Mouse (Mus musculus) kidney, postnatal 0 days (tissue): ENCODE data around the gene Hmcn1. TPM values are rescaled to one million over a fixed set of nuclear protein-coding genes. Genes with fewer than 3 reads are reported as not detected.

Source experiments
- ATAC-seq: fragments of 200-750 bp; cut with Nextera tagmentation; replicated peaks from 2 replicates; pipeline ENCODE4 v1.8.0; 2017; ENCODE audit warnings: low read depth, moderate number of reproducible peaks, moderate TSS enrichment, moderate library complexity; ENCODE audit not compliant: low FRiP score
- DNase-seq: peaks from one replicate; pipeline ENCODE4 v3.0.0-alpha.2; 2016; ENCODE audit warnings: low spot score
- H3K27ac ChIP-seq: fragments of 300-500 bp; sonication (generic); 2 replicates; pipeline ENCODE4 v1.5.1; 2014; ENCODE audit warnings: mild to moderate bottlenecking
- H3K27me3 ChIP-seq: fragments of 300-500 bp; sonication (generic); 2 replicates; pipeline ENCODE4 v1.6.1; 2014; ENCODE audit warnings: low read length, mixed read lengths; ENCODE audit not compliant: insufficient read depth
- H3K36me3 ChIP-seq: fragments of 300-500 bp; sonication (generic); 2 replicates; pipeline ENCODE4 v1.6.1; 2014; ENCODE audit warnings: low read length, mixed read lengths; ENCODE audit not compliant: insufficient read depth
- H3K4me1 ChIP-seq: fragments of 300-500 bp; sonication (generic); replicated peaks from 2 replicates; pipeline ENCODE4 v1.6.1; 2014; ENCODE audit warnings: antibody characterized with exemption, low read length, mixed read lengths; ENCODE audit not compliant: insufficient read depth
- H3K4me2 ChIP-seq: fragments of 300-500 bp; sonication (generic); 2 replicates; pipeline ENCODE4 v1.6.1; 2014; ENCODE audit warnings: mild to moderate bottlenecking, low read length, moderate library complexity, mixed read lengths
- H3K4me3 ChIP-seq: fragments of 300-500 bp; sonication (generic); replicated peaks from 2 replicates; pipeline ENCODE4 v1.5.1; 2014; ENCODE audit warnings: low read depth, low read length
- H3K9ac ChIP-seq: fragments of 300-500 bp; sonication (generic); 2 replicates; pipeline ENCODE4 v1.6.1; 2014; ENCODE audit warnings: low read depth, low read length
- H3K9me3 ChIP-seq: fragments of 300-500 bp; sonication (generic); replicated peaks from 2 replicates; pipeline ENCODE4 v1.6.1; 2016; ENCODE audit warnings: low read length, inconsistent platforms, mixed read lengths
- CTCF ChIP-seq: IDR thresholded peaks from 2 replicates; pipeline ENCODE4 v1.5.1; 2016; ENCODE audit warnings: antibody characterized with exemption, low read depth, mild to moderate bottlenecking, moderate library complexity
- WGBS: fragments of 180-500 bp; shearing (Covaris S2); extraction: QIAGEN DNeasy Blood & Tissue Kit; methylation state at CpG from one replicate; pipeline ENCODE4 v1.1.7; 2014; 5-methylcytosine and 5-hydroxymethylcytosine counted together
- polyA plus RNA-seq: library from polyadenylated mRNA; unstranded; fragments of >200 nt; fragmentation: Nextera tagmentation; extraction: Ambion mirVana; gene quantifications from 2 replicates; pipeline ENCODE4 v1.2.1, GENCODE M21; 2015

The Hmcn1 gene
- polyA plus RNA-seq, 1 experiment from 2014 or later = 31.6 TPM

DNA sequence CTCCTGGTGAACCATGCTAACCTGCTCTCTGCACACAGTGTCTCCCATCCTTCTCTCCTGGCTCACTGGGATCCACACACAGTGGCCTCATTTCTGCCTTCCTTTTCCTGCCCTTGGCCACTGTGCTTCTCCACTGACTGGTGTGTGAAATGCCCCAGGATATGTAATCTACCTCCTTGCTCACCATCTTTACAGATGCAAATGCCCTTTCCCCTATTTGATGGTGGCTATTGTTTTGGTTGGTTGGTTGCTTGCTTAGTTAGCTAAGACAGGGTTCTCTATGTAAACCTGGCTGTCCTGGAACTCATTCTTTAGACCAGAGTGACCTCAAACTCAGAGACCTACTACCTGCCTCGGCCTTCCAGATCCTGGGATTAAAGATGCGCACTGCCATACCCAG lies 187.8 kb downstream of the Hmcn1 start:
- Histone ChIP-seq H3K27ac (peak overlapping the region; percentile 54; the same call in 1 of the 2 replicates), H3K4me2 (no peak overlapping the region), H3K9me3 (no peaks in the 10 kb centered on the region), H3K4me1 (no peaks in the 10 kb centered on the region), H3K9ac (no peak overlapping the region), H3K27me3 (no peaks in the 10 kb centered on the region), H3K36me3 (0 out of 2 replicates have a peak, but pooled peaks cover 3% of the 10 kb centered on the region), H3K4me3 (no peak overlapping the region)
- ATAC-seq (no peak), DNase-seq (no peak)
- 97% methylated on average over 2 of the region's 2 CpGs for WGBS
- TF ChIP-seq CTCF = no peak

DNA sequence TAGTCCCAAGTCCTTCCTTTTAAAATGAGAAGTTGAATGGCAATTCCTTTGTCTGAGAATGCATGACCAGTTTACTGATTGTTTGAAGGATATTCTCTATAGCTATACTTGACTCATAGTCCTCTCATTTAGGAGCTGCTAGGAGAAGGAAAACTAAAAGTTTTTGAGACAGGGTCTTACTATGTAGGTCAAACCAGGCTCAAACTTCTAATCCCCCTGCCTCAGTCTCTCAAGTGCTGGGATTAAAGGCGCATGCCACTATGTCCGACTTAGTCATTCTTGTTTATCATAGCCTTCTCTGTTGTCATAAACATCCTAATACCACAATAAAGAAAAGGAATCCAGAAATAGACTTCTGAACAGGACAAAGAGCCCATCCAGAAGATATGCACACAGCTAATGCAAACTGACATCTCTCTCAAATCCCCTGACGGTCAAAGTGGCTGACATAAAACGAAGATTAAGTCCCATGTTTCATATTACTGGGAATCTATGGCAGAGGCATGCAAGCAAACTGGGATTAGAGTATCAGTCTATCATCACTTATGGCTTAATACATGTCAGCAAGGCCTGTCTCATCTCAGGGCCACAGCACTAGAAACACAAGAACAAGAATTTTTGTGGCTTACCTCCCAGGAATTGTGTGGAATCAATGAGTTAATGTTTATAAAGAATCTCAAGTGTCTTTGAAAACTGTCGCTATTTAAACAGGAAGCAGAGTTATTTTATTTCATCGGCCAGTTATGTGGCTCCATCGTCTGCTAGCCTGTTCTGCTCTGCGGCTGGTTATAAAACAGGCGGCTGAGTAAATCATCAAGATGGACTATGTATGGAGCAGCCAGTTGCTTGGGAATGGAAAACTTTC lies 188.8 kb downstream of the Hmcn1 start:
- DNase-seq (peak; percentile 87), ATAC-seq (peak; percentile 68; the same call in 1 of the 2 replicates)
- H3K27me3 ChIP-seq = no peaks in the 10 kb centered on the region
- no peak overlapping the region for H3K4me2 ChIP-seq
- H3K4me3 ChIP-seq = no peak overlapping the region
- 0 out of 2 replicates have a peak, but pooled peaks cover 3% of the 10 kb centered on the region for H3K36me3 ChIP-seq
- WGBS = 53% methylated on average over 9 of the region's 9 CpGs
- H3K4me1 ChIP-seq = no peaks in the 10 kb centered on the region
- H3K9ac ChIP-seq = no peak overlapping the region
- no peaks in the 10 kb centered on the region for H3K9me3 ChIP-seq
- 0 out of 2 replicates have a peak overlapping the region, but pooled peaks have one; percentile 6 for H3K27ac ChIP-seq
- no peak for TF ChIP-seq CTCF

DNA sequence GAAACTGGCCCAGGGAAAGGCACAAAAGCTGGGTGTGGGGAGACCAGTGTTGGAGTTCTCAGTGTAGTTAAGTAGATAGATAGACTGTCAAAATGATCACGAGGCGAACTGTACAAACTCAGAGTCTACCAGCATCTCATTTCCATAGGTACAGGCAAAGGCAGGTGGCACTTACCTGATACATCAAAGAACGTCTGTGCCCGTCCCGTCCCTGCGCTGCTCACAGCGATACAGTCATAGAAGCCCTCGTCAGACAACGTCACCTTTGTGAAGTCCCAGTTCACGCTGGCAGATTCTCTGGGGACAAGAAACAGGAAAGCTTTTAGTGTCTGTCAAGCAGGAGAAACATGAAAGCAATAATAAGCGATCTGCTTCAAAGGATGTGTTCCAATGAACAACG lies 190.6 kb downstream of the Hmcn1 start:
- Histone ChIP-seq H3K4me2 (no peak overlapping the region), H3K36me3 (no peaks in the 10 kb centered on the region), H3K9ac (no peak overlapping the region), H3K27me3 (no peaks in the 10 kb centered on the region), H3K27ac (no peak overlapping the region), H3K4me3 (no peak overlapping the region), H3K4me1 (no peaks in the 10 kb centered on the region), H3K9me3 (no peaks in the 10 kb centered on the region)
- DNase-seq (no peak), ATAC-seq (no peak)
- WGBS = 81% methylated on average over 12 of the region's 12 CpGs
- TF ChIP-seq CTCF = no peak

DNA sequence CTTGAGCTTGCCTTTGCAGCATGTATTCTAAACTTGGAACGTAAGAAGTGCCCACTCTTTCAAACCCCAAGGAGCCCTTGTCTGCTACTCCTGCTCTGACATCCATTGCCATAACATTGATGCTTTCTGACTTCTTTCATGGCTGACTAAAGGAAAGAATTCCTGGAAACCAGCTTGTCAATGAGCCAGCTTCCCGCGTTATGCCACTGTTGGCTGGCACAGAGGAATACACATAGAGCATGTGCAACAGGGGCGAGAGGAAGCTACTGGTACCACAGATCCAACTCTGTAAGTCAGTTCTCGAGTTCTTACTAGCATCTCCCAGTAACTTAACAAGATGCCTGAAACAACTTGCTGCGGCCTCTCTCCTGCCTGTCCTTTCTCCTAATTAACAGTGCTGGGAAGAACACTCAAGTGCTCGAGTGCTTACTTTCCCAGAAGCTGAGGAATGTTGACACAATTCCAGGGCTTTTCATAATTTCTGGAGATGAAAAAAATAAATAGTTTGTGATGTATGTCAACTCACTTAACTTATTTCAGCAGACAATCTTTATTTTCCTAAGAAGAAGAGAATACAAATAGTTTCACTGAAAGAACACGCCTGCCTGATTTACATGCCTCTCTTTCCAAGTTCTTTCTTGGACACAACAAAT lies 192.5 kb downstream of the Hmcn1 start:
- Histone ChIP-seq H3K4me1 (no peaks in the 10 kb centered on the region), H3K27ac (peak overlapping the region; percentile 54; the same call in 1 of the 2 replicates), H3K4me3 (no peak overlapping the region), H3K9ac (no peak overlapping the region), H3K4me2 (no peak overlapping the region), H3K9me3 (no peaks in the 10 kb centered on the region), H3K36me3 (no peaks in the 10 kb centered on the region), H3K27me3 (no peaks in the 10 kb centered on the region)
- DNase-seq = peak; percentile 68
- WGBS = 81% methylated on average over 8 of the region's 8 CpGs
- TF ChIP-seq CTCF = no peak
- ATAC-seq = no peak

DNA sequence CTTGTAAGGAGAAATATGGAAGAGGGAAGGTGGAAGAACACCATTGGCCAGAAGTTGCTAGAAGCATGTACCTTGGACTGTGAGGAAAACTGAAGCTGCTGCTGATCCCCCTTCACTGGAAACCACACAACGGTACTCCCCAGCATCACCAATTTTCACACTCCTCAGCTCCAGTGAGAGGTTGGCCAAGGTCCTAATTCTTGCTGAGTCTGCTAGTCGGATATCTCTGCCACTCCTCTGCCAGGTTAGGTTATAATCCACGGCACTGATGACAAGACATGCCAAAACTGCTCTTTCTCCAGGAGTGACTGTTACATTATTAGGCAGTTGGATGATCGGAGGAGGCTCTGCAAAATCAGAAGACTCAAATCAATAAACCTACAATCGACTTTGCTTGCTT lies 194.6 kb downstream of the Hmcn1 start:
- Histone ChIP-seq H3K4me3 (no peak overlapping the region), H3K36me3 (no peaks in the 10 kb centered on the region), H3K27ac (no peak overlapping the region), H3K27me3 (no peaks in the 10 kb centered on the region), H3K9me3 (no peaks in the 10 kb centered on the region), H3K4me1 (no peaks in the 10 kb centered on the region), H3K9ac (no peak overlapping the region), H3K4me2 (no peak overlapping the region)
- DNase-seq = no peak
- no peak for ATAC-seq
- 93% methylated on average over 5 of the region's 5 CpGs for WGBS
- TF ChIP-seq CTCF = no peak

DNA sequence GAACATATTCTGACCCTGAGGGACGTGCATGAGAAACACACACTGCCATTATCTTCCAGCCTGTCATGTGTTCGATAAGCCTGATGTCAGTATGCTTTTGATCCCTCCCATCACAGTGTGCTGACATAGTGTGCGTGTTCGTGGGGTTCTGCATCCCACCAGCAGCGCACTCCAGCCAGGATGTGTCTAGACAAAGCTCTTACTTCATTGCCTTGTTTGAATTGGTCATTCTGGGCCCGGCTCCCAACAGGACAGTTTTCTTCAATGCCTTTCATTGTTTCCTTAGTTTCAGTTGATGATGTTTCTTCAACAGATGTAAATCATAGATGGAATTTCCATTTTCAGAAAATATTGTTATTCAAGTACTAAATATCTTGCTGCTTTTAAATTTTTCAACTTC lies 206.5 kb downstream of the Hmcn1 start:
- TF ChIP-seq CTCF = no peak
- H3K27me3 ChIP-seq = no peaks in the 10 kb centered on the region

More for the DNA sequence above, 206.5 kb downstream of the Hmcn1 start:
- ATAC-seq (no peak), DNase-seq (no peak)
- Histone ChIP-seq H3K4me1 (no peaks in the 10 kb centered on the region), H3K36me3 (no peaks in the 10 kb centered on the region), H3K9me3 (no peaks in the 10 kb centered on the region), H3K9ac (no peak overlapping the region), H3K27ac (no peak overlapping the region), H3K4me2 (no peak overlapping the region), H3K4me3 (no peak overlapping the region)
- 72% methylated on average over 6 of the region's 6 CpGs for WGBS
